Mouse (Mus musculus) hindbrain, embryonic 16.5 days (tissue): Measurements from ENCODE around the gene Zfp652. TPM values are rescaled to one million over a fixed set of nuclear protein-coding genes. Genes with fewer than 3 reads are reported as not detected.

Source experiments
- ATAC-seq: fragments of 200-750 bp; cut with Nextera tagmentation; 2 replicates; pipeline ENCODE4 v1.8.0; 2017; ENCODE audit warnings: moderate TSS enrichment, moderate library complexity
- H3K27ac ChIP-seq: fragments of 300-500 bp; sonication (generic); 2 replicates; pipeline ENCODE4 v1.5.1; 2014; ENCODE audit warnings: low read depth, mild to moderate bottlenecking, control low read depth, low read length, moderate library complexity
- H3K27me3 ChIP-seq: fragments of 300-500 bp; sonication (generic); replicated peaks from 2 replicates; pipeline ENCODE4 v1.6.1; 2014; ENCODE audit warnings: low read length; ENCODE audit not compliant: control insufficient read depth, insufficient read depth
- H3K36me3 ChIP-seq: fragments of 300-500 bp; sonication (generic); 2 replicates; pipeline ENCODE4 v1.6.1; 2014; ENCODE audit warnings: mild to moderate bottlenecking, low read length, moderate library complexity, mixed read lengths; ENCODE audit not compliant: control insufficient read depth, insufficient read depth
- H3K4me1 ChIP-seq: fragments of 300-500 bp; sonication (generic); 2 replicates; pipeline ENCODE4 v1.6.1; 2014; ENCODE audit warnings: low read depth, low read length; ENCODE audit not compliant: control insufficient read depth, insufficient read depth
- H3K4me2 ChIP-seq: fragments of 300-500 bp; sonication (generic); 2 replicates; pipeline ENCODE4 v1.6.1; 2014; ENCODE audit warnings: mild to moderate bottlenecking, low read length, control low read depth, moderate library complexity
- H3K4me3 ChIP-seq: fragments of 300-500 bp; sonication (generic); 2 replicates; pipeline ENCODE4 v1.5.1; 2014; ENCODE audit warnings: mild to moderate bottlenecking, low read length, control low read depth, moderate library complexity
- H3K9ac ChIP-seq: fragments of 300-500 bp; sonication (generic); 2 replicates; pipeline ENCODE4 v1.6.1; 2014; ENCODE audit warnings: low read depth, mild to moderate bottlenecking, control low read depth, low read length, moderate library complexity
- H3K9me3 ChIP-seq: fragments of 300-500 bp; sonication (generic); 2 replicates; pipeline ENCODE4 v1.6.1; 2014; ENCODE audit warnings: mild to moderate bottlenecking, low read length, moderate library complexity; ENCODE audit not compliant: control insufficient read depth
- WGBS: fragments of 180-500 bp; shearing (Covaris S2); extraction: QIAGEN DNeasy Blood & Tissue Kit; methylation state at CpG from one replicate; pipeline ENCODE4 v1.1.7; 2014; 5-methylcytosine and 5-hydroxymethylcytosine counted together
- polyA plus RNA-seq: library from polyadenylated mRNA; unstranded; fragments of >200 nt; fragmentation: Nextera tagmentation; extraction: Ambion mirVana; gene quantifications from 2 replicates; pipeline ENCODE4 v1.2.1, GENCODE M21; 2015

Gene Zfp652
- polyA plus RNA-seq, 1 experiment from 2014 or later, result 21.7 TPM

DNA sequence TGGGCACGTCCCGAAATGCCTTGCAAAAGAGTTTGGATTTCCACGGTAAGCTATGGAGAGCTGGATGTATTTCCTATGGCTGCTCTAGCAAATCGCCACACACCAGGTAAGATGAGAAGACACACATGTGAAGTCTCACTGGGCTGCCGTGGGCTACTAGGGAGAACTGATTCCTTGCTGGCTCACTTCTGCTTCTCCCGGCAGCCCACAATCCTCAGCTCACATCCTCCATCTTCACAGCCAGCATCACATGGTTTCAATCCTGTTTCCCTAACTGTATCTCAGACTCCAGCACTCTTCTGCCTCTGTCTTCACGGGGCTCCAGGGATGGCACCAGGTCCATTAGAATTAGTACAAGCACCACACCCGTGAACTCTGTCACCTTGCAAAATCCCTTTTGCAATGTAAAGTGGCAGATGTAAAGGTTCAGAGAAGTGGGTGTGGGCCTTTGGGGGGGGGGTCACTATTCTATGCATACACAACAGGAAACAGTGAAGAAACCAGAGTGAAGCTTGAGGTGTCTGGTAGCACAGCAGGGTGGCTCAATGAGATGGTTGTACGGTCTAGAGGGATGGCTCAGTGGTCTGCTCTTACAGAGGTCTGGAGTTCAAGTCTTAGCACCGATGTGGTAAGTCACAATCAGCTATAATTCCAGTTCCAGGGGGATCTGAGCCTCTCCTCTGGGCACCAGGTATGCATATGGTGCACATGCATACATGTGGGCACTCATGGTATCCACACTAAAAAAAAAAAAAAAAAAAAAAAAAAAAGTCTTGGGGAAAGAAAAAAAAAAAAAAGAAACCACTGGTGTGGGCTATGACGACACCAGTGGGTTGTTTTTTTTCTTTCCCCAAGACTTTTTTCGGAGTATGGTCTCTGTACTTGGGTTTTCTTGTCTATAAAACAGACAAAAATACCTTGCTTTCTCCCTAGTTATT, 8.2 kb upstream of the Zfp652 start:
- ATAC-seq, result no peak
- Histone ChIP-seq H3K27ac (no peak overlapping the region), H3K9ac (no peak overlapping the region), H3K27me3 (no peaks in the 10 kb centered on the region), H3K36me3 (no peaks in the 10 kb centered on the region), H3K4me3 (no peak overlapping the region), H3K4me1 (no peaks in the 10 kb centered on the region), H3K4me2 (no peak overlapping the region), H3K9me3 (no peaks in the 10 kb centered on the region)
- WGBS, result 92% methylated on average over 12 of the region's 12 CpGs

DNA sequence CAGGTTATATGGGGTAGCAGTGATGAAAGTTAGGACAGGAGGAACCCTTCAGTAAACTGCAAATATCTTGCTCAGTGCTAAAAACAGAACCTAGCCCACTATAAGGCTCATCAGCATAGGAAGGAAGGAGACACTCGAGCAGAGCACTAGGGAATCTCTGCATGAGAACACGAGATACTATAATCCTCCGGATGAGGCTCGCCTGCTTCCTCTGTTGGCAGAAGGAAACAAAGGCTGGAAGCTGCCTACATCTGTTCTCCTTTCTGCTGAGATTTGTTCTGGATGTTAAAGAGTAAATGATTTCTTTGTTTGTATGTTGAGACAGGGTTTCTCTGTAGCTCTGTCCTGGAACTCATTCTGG, 7.5 kb upstream of the Zfp652 start:
- WGBS, result 56% methylated on average over 4 of the region's 4 CpGs
- no peaks in the 10 kb centered on the region for H3K9me3 ChIP-seq

DNA sequence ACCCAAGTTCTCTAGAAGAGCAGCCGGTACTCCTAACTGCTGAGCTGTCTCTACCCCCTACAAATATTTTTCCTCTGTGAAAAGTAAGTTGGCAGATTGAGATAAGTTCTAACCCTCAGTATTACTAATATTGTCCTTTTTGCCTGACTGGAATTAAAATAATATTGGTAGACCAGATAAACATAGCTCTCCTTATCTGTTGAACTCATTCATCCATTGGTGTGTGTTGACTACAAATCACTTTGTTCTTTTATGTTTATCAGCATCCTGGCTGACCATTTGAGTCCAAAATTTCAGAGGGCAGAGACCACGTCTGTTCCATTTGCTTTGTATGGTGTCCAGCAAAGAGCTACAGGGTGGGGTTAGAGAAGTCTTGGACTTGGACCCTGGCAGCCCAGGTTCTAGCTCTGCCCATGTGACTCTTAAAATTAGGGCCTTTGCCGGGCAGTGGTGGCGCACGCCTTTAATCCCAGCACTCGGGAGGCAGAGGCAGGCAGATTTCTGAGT, 2.9 kb upstream of the Zfp652 start:
- H3K27me3 ChIP-seq, result no peaks in the 10 kb centered on the region
- no peak overlapping the region for H3K9ac ChIP-seq
- no peaks in the 10 kb centered on the region for H3K36me3 ChIP-seq
- H3K4me3 ChIP-seq, result no peak overlapping the region
- ATAC-seq, result no peak
- WGBS, result 93% methylated on average over 6 of the region's 6 CpGs
- no peak overlapping the region for H3K27ac ChIP-seq
- no peak overlapping the region for H3K4me2 ChIP-seq
- no peaks in the 10 kb centered on the region for H3K9me3 ChIP-seq
- peaks cover 7% of the 10 kb centered on the region for H3K4me1 ChIP-seq

More for the DNA sequence above, 7.5 kb upstream of the Zfp652 start:
- Histone ChIP-seq H3K36me3 (no peaks in the 10 kb centered on the region), H3K4me1 (no peaks in the 10 kb centered on the region), H3K4me3 (no peak overlapping the region), H3K9ac (no peak overlapping the region), H3K4me2 (no peak overlapping the region), H3K27me3 (no peaks in the 10 kb centered on the region), H3K27ac (no peak overlapping the region)
- no peak for ATAC-seq

DNA sequence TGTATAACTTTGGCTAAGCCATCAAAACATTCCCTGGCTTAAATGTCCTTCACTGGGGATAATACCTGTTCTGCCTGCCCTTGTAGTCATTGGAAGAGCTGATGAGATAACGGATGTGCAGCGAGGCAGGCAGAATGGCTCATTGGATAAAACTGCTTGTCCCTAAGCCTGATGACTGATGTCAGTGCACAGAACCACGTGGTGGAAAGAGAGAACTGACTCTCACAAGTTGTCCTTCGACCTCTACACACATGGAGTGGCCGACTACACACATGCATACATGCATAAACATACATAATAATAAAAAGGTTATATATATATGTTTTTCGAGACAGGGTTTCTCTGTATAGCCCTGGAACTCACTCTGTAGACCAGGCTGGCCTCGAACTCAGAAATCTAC, 2.0 kb upstream of the Zfp652 start:
- H3K27ac ChIP-seq, result no peak overlapping the region
- no peaks in the 10 kb centered on the region for H3K9me3 ChIP-seq
- no peak overlapping the region for H3K4me3 ChIP-seq
- H3K4me2 ChIP-seq, result no peak overlapping the region
- H3K4me1 ChIP-seq, result peaks cover 16% of the 10 kb centered on the region
- H3K9ac ChIP-seq, result no peak overlapping the region
- no peaks in the 10 kb centered on the region for H3K36me3 ChIP-seq
- no peaks in the 10 kb centered on the region for H3K27me3 ChIP-seq
- WGBS, result 77% methylated on average over 7 of the region's 7 CpGs
- no peak for ATAC-seq

DNA sequence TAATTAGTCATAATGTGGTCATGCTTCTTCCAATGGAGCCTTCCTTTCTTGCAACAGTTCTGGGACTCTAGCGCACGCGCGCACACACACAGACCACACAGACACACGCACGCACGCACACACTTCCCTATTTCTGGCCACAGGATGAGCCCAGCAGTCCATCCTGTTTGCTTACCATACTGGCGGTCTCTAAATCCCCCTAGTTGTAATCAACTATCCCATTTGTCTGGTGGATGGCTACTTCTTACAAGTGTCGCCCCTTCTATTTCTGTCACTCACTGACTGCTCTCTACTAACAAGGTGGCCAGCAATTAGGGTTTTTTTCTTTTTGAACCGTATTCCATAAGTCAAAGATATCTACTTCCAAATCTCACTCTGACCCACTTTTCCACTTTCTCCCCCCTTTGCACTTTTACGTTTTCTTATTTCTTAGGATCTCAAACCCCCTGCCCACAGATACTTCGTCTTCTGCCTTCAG, 349 bp upstream of the Zfp652 start:
- H3K4me3 ChIP-seq, result peak overlapping the region; percentile 94
- peaks cover 25% of the 10 kb centered on the region for H3K4me1 ChIP-seq
- H3K27ac ChIP-seq, result peak overlapping the region; percentile 98
- peak; percentile 13 for ATAC-seq
- H3K9me3 ChIP-seq, result no peaks in the 10 kb centered on the region
- WGBS, result 26% methylated on average over 12 of the region's 12 CpGs
- no peaks in the 10 kb centered on the region for H3K36me3 ChIP-seq
- H3K4me2 ChIP-seq, result peak overlapping the region; percentile 70
- no peaks in the 10 kb centered on the region for H3K27me3 ChIP-seq
- peak overlapping the region; percentile 100 for H3K9ac ChIP-seq

DNA sequence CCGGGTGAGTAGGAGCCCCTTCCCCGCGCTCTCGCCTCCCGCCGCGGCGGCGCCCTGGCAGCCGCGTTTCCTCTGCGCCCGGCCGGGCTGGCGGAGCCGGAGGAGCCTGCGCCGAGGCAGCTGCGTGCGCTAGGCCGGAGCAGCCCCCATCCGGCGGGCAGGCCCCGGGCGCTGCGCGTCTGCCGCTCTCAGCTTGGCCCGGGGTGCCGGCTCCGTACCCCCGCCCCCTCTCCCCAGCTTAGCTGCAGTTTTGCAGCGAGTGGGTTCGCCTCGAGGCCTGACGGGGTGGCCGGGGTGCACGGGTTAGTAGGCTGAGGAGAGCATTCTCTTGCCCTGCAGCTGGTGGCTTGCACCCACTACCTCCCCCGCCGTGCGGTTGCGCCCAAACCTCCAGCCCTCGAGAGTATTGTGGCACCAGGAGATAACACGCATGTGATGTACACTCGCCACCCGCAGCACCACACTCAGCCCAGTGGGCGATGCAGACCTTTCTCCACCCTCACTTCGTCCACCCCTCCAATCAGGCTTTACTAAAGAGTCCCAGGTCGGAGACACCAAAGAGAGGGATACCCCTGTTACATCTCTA, 845 bp downstream of the Zfp652 start:
- Histone ChIP-seq H3K9me3 (no peaks in the 10 kb centered on the region), H3K9ac (peak overlapping the region; percentile 100), H3K27me3 (no peaks in the 10 kb centered on the region), H3K36me3 (no peaks in the 10 kb centered on the region), H3K4me1 (peaks cover 25% of the 10 kb centered on the region), H3K27ac (peak overlapping the region; percentile 98), H3K4me3 (peak overlapping the region; percentile 94), H3K4me2 (peak overlapping the region; percentile 70)
- peak; percentile 77 for ATAC-seq
- WGBS, result under 1% methylated on average over 30 of the region's 49 CpGs

DNA sequence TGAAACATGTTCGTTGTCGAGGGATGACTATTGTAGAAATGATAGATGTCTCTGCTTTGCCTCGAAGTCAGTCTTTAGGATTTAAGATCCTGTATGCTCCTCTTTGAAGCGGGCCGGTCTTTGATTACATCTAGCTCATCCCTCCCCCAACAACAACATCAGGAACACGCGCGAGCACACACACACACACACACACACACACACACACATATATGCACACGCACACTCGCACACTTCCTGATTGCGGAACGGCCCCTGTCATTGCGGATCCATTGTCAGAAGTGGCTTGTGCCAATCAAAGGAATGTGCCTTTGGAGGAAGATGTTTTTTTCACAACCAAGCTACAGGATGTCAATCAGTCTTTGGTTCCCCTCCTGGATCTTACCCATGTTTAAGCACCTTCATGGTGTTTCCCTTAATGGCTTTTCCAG, 1.4 kb downstream of the Zfp652 start:
- peak overlapping the region; percentile 70 for H3K4me2 ChIP-seq
- peak overlapping the region; percentile 98 for H3K27ac ChIP-seq
- peaks cover 25% of the 10 kb centered on the region for H3K4me1 ChIP-seq
- H3K9me3 ChIP-seq, result no peaks in the 10 kb centered on the region
- H3K36me3 ChIP-seq, result no peaks in the 10 kb centered on the region
- no peaks in the 10 kb centered on the region for H3K27me3 ChIP-seq
- H3K9ac ChIP-seq, result peak overlapping the region; percentile 100
- under 1% methylated on average over 13 of the region's 13 CpGs for WGBS
- peak overlapping the region; percentile 94 for H3K4me3 ChIP-seq
- ATAC-seq, result no peak

DNA sequence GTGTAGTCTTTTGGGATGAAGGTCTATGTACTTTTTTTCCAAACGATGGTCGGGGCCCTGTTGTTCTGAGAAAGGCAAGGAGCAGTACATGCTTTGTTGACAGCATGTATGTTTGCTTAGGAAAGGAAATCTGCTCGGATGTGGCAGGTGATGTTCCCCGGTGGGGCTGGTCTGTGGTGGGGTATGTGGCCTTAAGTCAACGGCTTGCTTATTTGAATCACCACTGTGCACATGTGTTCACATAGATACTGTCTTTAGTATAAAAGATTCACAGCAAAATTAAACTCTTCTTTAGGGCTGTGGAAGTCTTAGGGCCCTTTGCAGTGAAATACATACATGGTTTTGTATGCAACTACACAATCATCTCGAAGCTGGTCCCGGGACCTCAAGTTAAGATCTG, 1.9 kb downstream of the Zfp652 start:
- Histone ChIP-seq H3K36me3 (no peaks in the 10 kb centered on the region), H3K4me1 (peaks cover 25% of the 10 kb centered on the region), H3K9ac (peak overlapping the region; percentile 100), H3K27me3 (no peaks in the 10 kb centered on the region), H3K4me2 (peak overlapping the region; percentile 70), H3K4me3 (peak overlapping the region; percentile 94), H3K27ac (no peak overlapping the region), H3K9me3 (no peaks in the 10 kb centered on the region)
- WGBS, result 34% methylated on average over 7 of the region's 7 CpGs
- ATAC-seq, result no peak

DNA sequence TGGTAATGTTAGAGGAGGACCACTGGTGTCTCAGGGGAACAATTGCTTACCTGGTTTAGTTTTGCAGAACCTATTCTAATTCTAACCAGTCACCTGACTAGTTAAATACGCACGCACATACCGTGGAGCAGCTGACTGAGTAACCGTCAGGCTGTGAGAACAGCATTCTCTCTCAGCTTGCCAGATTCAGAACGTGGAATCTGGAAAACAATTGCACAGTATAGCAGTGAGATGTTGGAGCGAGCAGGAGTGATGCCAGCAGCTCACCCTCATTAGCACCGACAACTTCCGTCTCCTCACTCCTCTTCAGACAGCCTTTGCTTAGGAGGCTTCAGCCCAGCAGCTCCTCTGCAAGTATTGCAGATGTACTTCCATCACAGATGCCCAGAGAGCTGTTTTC, 3.7 kb downstream of the Zfp652 start:
- WGBS, result 44% methylated on average over 8 of the region's 8 CpGs
- no peak for ATAC-seq
- Histone ChIP-seq H3K9ac (no peak overlapping the region; the same call in 1 of the 2 replicates), H3K9me3 (no peaks in the 10 kb centered on the region), H3K36me3 (no peaks in the 10 kb centered on the region), H3K27me3 (no peaks in the 10 kb centered on the region), H3K4me2 (peak overlapping the region; percentile 7; the same call in 1 of the 2 replicates), H3K4me1 (peaks cover 25% of the 10 kb centered on the region), H3K4me3 (no peak overlapping the region), H3K27ac (no peak overlapping the region)
